Mouse (Mus musculus): ENCODE results near the gene Sntg2. TPM values are rescaled to one million over a fixed set of nuclear protein-coding genes. Genes with fewer than 3 reads are reported as not detected.

Sntg2 gene
- total RNA-seq (2022), result under 1 TPM in 2 of 4 experiments, not detected in 2; 0.34 to 0.41 TPM

DNA sequence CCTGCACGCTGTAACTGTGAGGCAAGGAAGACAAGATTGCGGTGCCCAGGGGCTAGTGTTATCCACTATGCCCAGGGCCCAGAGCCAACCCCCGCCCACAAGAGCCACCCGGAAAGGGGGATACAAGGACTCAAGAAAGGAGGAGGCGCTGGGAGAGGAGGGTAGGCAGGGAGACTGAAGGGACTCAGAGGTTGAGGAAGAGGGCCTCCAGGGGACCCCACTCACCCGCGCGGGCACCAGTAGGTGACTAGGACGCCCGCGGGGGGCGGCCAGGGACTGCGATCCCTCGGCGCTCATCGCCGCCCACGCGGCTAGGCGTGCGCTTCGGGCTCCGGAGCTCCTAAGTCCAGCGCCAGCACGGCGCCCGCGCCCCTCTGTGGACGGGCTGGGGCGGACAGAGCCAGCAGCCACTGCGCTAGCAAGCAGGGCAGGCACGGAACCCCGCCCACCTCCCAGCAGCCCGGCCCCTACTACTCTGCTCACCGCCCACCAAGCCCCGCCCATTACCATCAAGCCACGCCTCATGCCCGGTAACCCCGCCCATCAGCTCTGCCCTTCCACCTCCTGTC is at the start of gene Sntg2:
Gene Sntg2 (minus strand): TSS at position 443 of the 569 bp plus-strand sequence.
- DNase-seq (ENCODE audit: low spot score in 2 of 2), result peak; percentile 46 to 59

DNA sequence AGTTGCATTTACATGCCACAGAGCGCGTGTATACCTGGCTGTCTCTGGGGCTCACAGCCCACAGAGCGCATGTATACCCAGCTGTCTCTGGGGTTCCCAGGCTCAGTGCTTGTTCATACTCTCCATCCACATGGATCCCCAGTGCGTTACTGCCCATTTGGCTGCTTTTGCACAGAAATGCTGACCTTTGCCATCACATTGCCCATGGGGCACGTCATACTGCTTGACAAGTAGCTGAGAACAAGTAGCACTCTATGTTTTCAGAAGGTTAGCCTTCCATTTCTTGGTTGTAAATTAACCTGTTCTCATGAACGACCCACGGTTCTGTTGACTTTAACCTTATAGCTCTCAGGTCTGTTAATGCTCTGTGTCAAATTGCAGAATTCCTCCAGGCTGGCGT is 43.4 kb upstream of the Sntg2 start:
- DNase-seq (ENCODE audit: low spot score in 2 of 2), result no peak

DNA sequence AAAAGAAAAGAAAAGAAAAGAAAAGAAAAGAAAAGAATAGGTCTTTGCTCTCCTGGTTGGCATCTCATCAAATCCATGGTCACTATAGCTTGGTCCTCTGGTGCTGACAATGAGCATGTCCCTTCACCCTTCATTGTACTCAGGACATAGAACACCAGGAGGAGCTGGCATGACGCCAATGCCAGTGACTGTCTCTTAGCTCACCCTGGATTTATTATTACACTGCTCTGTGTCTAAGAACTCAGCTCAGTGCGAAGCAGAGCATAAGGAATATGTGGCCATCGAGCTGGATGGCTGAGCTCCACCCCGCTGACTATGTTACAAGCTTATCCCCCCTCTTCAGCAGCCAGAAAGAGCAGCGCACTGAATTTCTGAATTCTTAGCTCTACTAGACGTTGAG is 42.8 kb upstream of the Sntg2 start:
- DNase-seq (ENCODE audit: low spot score in 2 of 2), result no peak

DNA sequence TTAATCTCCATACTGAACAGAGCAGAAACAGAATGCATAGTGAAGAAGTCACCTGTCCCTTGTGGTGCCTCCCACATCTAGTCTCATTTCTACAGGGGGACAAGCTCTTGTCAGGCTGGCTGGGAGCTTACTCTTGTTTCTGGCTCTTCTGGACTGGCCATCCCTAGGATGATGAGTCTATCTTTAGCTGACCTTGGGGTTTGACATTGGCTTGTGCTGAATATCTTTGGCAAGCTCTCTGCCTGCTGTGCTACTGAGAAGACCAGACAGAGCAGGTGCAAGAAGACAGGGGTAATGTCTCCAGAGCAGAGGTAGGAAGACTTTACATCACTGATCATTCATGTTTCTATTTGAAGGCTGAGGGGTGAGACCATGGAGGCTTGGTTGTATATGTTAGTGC is 29.5 kb upstream of the Sntg2 start:
- DNase-seq (ENCODE audit: low spot score in 2 of 2), result no peak

DNA sequence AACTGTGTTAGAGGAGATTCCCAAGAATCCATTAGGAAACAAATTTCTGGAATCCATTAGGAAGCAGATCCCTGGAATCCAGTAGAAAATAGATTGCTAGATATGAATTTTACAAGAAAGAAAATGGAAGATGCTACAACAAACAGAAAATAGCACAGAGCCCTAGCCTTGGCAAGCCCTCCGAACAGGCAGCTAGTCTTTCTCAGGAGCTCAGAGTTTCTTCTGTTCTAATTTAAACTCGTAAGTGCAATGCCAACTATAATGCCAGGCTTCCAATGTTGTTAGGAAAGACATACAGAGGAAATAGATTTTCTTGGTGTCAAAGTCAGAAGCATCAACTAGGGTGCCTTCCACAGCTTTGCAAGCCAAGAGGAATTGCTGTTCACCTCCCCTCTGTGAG is 27.4 kb upstream of the Sntg2 start:
- no peak for DNase-seq (ENCODE audit: low spot score in 2 of 2)

DNA sequence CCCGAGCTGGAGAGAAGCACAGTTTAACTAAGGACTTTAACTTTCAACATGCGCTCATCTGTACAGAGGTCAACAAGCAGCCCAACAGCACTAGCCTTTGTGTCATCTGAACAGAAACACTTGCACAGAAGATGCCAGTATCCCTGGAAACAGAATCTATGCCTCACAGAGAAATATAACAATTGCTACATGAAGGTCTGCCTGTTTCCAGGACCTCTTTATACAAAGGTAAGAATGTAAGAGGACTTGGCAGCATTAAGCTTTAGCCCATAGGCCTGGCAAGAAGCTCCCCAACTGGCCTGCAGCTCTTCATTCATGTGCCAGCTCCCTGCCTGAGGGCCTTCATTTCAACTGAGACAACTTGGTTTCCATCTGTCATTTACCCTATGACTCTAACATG is 26.9 kb upstream of the Sntg2 start:
- no peak for DNase-seq (ENCODE audit: low spot score in 2 of 2)

DNA sequence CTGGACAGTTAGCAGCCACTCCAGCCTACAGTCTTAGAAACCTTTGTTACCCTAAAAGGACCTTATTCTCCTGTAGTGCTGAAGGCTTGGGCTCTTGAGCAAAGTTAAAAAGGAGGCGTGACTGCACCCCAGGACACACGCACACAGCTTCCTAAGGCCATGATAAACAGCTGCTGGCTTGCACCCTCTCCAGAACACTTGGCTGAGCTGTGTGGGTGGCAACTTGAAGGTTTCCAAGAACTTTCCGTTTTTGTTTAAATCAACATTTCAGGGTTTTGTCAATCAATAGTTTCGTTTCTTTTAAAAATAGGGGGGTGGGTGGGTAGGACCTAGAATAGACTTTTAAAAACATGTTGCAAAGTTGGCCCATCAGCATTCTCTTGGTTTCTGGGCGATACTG is 882 bp downstream of the Sntg2 start:
- no peak for DNase-seq (ENCODE audit: low spot score in 2 of 2)

DNA sequence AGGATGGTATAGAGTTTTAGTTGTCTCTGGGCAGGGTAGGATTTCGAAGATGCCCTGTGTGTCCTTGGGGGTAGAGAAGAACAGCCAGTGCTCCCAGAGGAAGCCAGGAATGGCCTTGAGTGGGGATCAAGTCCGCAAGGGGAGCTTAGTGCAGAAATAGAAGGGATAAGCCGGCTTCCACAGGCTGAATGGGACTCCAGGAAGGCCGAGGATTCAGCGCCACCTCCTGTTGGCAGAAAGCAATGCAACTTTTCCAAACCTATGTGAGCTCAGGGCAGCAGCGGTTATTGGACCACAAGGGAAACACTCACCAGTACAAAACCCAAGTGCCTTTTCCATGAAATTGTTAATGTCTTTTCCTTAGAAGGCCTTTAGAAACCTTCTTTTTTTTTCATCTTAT is 3.4 kb downstream of the Sntg2 start:
- DNase-seq (ENCODE audit: low spot score in 2 of 2), result peak; percentile 37 to 41

DNA sequence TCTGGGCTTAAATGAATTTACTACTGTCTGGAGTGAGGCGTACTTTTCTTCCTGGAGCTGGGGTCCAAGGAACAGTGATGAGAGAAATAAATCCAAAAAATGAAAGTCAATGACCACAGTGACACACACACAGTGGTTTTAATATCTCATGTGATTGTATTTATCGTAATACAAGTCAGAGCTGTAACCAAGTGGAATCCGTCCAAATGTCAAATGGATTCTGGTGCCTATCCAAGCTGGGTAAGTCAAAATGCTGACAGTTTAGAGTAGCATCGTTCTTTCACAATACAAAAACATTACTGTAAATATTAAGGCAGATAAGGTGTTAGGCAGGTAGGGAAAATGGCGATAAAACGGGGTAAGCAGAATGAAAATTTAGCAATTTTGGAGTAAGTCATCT is 4.0 kb downstream of the Sntg2 start:
- DNase-seq (ENCODE audit: low spot score in 2 of 2), result no peak

DNA sequence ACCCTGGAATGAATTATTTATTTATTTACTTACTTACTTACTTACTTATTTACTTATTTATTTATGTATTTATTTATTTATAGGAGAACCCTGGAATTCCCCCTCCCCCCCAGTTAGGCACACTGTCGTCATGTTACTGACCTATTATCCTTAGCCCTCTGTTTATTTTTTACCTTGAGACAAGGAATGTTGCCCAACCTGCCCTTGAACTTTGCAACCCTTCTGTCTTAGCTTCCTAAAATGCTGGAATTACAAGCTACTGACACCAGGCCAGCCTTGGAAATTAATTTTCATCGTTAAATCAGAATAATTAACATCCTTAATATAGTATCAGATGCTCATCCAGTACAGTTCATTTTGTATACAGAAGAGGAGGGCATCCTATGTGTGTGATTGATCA is 10.9 kb downstream of the Sntg2 start:
- DNase-seq (ENCODE audit: low spot score in 2 of 2), result no peak

DNA sequence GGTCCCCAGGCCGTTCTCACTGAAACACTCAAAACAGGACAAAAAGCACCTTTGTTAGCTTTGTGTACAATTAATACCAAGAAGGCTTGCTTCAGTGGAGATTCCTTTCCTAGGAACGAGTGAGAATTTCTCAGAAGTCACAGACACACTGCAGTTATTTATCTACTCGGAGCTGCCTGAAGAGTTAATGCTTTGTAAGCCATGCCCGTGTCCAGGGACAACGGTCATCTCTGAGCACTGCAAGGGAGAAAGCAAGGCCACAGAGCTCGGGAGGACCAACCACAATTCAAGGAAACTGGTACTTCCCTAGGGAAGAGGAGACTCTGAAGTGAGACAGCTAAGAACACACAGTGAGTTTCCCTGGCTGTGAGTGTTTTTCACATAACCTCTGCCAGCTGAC is 15.5 kb downstream of the Sntg2 start:
- no peak for DNase-seq (ENCODE audit: low spot score in 2 of 2)

DNA sequence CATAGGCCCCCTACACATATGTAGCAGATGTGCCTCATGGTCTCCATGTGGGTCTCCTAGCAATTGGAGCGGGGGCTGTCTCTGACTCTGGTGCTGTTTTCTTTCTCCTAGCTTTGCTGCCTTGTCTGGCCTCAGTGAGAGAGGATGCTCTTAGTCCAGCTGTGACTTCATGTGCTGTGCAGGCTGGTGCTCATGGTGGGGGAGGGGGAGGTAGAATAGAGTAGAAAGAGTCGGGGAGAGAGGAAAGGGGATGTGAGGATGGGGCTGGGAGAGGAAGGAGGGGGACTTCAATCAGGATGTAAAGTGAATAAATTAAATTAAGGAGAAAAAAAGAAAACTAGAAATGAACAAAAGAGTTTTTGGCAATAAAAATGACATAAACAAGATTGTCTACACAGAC is 20.8 kb downstream of the Sntg2 start:
- DNase-seq (ENCODE audit: low spot score in 2 of 2), result no peak

DNA sequence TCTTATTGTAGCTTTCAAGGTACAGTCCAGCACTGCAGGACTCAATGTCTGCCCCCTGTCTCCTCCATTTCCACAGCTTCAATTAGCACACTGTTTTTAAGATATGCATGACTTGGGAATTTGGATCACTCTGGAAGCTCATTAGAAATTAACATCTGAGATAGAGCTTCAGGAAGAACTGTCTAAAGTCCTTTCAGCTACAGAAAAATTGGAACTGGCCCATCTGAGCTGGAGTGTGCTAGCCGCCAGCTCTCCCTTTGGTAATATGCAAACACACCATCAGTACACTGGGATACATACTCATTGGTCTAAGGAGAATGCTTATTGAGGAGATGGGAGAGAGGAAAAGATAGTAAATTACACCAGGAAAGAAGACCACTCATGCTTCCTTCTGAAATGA is 25.1 kb downstream of the Sntg2 start:
- DNase-seq (ENCODE audit: low spot score in 2 of 2), result no peak

DNA sequence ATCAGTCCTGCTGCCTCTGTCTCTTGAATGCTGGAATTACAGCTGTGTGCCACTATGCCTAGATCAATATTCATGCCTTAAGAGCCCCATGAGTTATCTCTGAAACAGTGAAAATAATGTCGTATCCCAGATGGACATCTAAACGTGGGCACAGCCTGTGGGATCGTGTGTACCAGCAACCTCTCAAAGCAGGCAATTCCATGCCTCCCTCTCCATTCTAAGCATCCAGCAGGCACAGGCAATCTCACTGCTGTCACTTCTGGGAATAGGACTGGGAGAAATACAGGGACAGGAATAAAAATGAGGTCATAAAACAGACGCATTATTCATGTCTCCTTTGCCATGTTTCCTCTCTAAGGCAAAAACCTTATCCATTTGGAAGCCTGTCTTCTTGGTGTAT is 25.9 kb downstream of the Sntg2 start:
- no peak for DNase-seq (ENCODE audit: low spot score in 2 of 2)

DNA sequence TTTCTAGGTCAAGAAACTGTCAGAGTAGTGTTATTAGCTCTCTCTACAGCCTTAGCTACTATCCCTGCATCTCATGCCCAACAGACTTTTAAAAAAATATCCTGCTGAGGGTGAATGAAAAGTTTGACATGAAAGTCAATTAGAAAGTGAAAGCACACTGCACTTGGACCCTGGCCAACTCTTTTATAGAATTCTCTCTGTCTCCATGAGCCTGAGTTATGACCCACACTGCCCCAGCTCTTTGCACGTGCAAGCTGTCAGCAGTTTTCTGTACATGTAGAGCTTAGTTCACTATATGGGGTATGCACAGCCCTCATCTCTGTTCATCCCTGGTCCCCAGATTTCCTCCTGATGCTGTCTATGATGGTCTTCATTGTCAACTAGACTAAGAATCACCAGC is 28.4 kb downstream of the Sntg2 start:
- no peak for DNase-seq (ENCODE audit: low spot score in 2 of 2)

DNA sequence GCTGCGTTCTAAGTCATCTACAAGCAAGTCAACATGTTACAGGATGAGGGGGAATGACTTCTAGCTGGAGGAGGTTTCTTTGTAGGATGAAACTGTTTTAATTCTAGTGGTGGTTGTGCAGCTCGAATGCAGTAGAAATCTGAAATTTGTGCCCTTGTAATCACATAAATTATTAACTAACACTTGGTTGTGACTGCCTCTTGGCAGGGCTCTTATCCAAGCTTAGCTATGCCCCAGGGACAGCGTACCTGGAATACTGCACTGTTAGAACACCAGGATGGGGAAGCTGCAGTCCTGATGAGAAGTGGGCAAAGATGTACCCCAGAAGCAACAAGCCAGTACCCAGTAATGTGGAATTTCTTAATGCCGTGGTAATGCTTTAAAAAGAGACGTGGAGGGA is 36.9 kb downstream of the Sntg2 start:
- DNase-seq (ENCODE audit: low spot score in 2 of 2), result no peak

DNA sequence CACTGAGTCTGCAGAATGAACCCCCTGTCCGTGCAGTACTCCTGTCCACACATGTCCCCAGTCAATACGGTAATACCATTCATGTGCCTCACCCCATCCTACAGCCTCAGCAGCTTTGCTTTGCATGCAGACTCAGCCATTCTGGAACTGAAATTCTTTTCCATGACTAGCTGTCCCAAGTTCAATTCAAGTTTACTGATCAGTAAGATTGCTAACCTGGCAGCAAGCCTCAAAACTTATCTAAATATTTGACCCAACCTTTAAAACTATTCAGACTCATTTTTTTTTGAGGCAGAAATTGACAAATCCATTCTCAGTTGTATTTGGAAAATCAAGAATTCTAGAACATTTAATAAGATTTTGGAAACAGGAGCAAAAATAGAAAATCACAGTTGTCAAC is 38.7 kb downstream of the Sntg2 start:
- no peak for DNase-seq (ENCODE audit: low spot score in 2 of 2)

DNA sequence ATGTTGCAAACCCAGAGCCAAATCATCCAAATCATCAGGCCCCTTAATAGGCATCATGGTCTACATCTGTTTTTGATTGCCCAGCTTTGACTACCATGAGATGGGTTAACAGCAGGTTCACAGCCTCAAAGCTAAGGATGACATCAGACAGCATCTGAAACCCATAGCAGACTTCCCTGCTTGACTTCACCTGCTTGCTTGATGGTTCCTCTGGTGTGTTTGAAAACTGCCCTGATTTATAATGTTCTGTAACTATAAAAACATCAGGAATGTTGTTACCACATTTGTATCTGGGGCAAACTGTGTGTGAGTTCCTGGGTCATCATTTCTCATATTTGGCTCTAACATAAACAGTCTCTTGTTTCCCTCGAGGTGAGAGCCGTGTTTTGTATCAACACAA is 55.2 kb downstream of the Sntg2 start:
- DNase-seq (ENCODE audit: low spot score in 2 of 2), result no peak

DNA sequence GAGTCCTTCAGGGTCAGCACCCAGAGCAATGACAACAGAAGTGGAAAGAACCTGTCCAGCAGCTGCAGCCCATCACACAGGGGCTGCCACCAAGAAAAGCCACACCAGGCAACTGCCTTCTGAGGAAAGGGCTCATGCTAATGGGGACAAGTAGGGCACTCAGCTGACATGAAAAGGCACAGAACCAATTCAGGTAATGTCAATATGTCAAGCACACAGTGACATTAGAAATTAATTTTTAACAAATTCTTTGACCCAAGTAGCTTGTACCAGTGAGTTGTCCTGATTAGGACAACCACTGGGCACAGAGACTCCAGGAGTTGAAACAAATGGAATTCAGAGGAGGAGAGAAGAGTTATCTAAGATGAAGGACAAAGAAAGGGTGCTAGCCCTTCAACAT is 60.2 kb downstream of the Sntg2 start:
- no peak for DNase-seq (ENCODE audit: low spot score in 2 of 2)

DNA sequence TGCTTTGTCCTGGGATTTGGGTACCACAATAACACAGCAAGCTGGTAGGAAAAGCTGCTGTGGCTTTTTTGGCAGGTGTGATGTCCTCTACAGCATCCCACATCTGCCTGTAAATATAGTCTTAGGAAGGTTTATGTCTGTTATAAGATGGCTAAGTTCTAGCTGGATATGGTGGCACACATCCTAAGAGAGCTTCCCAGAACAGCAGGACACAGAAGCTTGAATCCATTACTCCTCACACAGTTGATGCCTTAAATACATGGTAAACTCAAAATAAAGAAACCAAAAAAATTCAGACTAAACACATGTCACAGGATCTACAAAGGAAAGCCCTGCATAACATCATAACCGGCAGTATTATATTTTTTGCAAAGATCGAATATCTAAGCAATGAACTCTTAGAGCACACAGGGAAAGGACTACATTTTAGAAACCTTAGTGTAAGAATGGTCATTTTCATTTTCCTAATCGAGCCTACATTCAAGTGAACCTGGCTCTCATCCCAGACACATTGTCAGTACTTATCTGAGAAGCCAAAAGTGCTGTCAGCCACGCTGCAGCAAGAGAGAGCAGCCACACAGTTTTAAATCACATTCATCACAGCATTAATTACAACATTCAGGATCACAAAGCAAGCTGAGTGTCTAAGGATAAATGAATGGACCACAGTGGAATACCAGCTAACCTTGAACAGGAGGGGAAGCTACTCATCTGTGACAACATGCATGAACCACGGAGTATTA is 64.8 kb downstream of the Sntg2 start:
- DNase-seq (ENCODE audit: low spot score in 2 of 2), result no peak

DNA sequence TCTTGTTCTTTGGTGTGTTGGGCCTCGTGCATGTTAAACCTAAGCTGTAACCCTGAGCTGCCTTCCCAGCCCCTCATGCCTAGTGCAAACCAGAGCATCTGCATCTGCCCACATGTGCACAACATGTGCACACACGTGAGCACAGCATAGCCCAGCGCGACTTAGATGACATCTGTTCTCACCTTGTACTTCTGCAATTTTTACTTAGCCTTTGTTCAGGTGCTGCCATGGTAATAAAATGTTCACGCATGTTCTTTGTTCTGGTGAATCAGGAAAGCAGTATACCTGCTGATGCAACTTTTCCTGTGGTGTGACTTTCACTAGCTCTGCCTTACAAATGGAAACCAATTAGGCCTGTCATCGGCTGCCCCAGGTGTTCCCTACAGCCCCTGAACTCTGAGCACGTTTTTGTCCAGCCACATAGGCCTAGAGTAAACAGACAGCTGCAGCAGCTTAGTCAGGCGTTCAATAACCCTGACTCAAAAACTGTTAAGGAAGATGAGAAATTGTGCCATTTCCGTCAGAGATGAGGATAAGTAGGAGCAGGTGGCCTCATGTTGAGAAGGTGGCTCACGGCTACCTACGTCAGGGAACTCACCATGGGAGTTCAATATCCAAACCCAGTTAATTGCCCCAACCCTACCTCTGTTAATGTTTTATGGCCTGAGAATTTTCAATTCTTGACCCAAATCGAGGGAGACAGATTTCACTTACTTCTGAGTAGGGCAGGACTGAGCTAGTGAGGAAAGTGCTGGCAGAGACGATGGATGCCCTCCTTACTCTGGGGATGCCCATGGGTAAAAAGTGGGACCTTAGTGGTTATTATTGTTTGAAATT is 80.2 kb downstream of the Sntg2 start:
- no peak for DNase-seq (ENCODE audit: low spot score in 2 of 2)

DNA sequence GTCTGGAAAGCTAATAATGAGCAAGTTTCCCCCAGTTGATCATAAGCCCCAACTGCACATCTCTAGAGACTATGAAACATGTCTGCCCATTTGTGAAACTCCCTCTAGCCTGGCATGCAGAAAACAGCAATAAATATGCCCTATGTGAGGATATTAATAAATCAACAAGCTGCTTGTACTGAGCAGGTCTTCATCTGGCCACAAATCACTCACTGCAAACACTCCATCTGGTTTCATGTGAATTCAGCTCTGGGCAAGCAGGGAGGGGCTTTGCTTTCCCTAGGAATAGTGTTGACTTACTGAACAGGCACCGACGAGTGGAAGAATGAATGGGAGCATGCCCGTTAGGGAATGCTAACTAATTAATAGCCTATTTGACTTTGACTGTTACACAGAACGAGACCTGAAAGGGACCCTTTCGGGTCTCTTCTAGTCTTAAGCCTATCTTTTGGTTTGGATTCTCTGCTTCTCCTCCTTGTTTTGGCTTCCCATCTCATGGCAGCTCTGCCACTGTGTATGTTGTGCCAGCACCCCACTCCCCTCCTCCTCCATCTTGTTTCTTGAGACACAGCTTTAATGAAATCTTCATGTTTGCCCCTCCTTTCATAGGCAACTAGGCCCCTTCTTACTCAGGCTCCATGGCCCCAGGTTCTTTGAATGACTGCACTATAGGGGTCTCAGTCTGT is 86.1 kb downstream of the Sntg2 start:
- no peak for DNase-seq (ENCODE audit: low spot score in 2 of 2)
